ENCODE assay signal across 9 mouse cellular contexts in the genomic region with DNA sequence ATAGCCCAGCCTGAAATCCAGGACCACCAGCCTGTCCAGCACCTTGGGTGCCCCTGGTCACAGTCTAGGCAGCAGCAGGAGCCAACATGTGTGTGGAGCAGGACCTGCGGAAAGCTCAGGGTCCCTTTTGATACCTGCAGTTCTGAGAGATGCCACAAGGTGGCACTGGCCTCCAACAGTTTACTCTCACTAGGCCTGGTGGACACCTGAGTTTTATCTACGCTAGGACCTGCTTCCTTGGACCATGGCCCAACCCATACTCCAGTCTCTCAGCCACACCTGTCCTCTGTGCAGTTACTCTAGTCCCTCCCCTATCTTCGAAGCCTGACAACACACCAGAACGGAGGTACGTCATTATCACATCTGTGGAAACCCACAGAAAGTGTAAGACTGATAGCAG. TPM values are rescaled to one million over a fixed set of nuclear protein-coding genes. Genes with fewer than 3 reads are reported as not detected.
DNase-seq lines count a peak whose midpoint lies in the region; ATAC-seq lines count a peak whose summit lies in the region.
"Had no signal": no experiment of that assay in that cellular context is flagged by ENCODE, and none has a peak within 500 bp of the region (broad histone marks: within the 10 kb centered on the region; RNA-seq: fewer than 3 reads in every experiment).

No protein-coding gene starts in this region.

- no peak overlapping the region for H3K27ac ChIP-seq in forebrain, embryonic 13.5 days
- no peak overlapping the region for H3K27ac ChIP-seq in hindbrain, embryonic 15.5 days (replicated peaks)
- H3K27ac ChIP-seq: macrophage had no signal

- H3K9ac ChIP-seq in forebrain, embryonic 13.5 days = no peak overlapping the region
- H3K9ac ChIP-seq in hindbrain, embryonic 15.5 days = no peak overlapping the region

- DNase-seq in Muller cell, postnatal 12 days (ENCODE audit: inconsistent ontology term) = peak; percentile 42
- peak; percentile 60 to 75 for DNase-seq in layer of hippocampus, postnatal 36 days
- peak; percentile 56 to 76 for DNase-seq in lung, postnatal 4 days
- peak; percentile 76 for DNase-seq in right cerebral cortex, postnatal 14 days
- DNase-seq in urinary bladder, postnatal 25 days (ENCODE audit: low spot score) = peak; percentile 71

- peak; percentile 64; the same call in 1 of the 2 replicates for ATAC-seq in cerebellum, adult (ENCODE audit: insufficient number of reproducible peaks, low FRiP score, low TSS enrichment)
- peak; percentile 30; the same call in 1 of the 2 replicates for ATAC-seq in forebrain, embryonic 13.5 days
- peak; percentile 48; the same call in 1 of the 2 replicates for ATAC-seq in hindbrain, embryonic 15.5 days (ENCODE audit: low FRiP score, low read depth)

- no peaks in the 10 kb centered on the region for H3K27me3 ChIP-seq in forebrain, embryonic 13.5 days
- H3K27me3 ChIP-seq in hindbrain, embryonic 15.5 days = no peaks in the 10 kb centered on the region

- H3K4me2 ChIP-seq in forebrain, embryonic 13.5 days = no peak overlapping the region
- no peak overlapping the region for H3K4me2 ChIP-seq in hindbrain, embryonic 15.5 days

- no peaks in the 10 kb centered on the region for H3K36me3 ChIP-seq in forebrain, embryonic 13.5 days (ENCODE audit: poor library complexity, severe bottlenecking)
- H3K36me3 ChIP-seq in hindbrain, embryonic 15.5 days = no peaks in the 10 kb centered on the region

- no peaks in the 10 kb centered on the region for H3K9me3 ChIP-seq in forebrain, embryonic 13.5 days (replicated peaks)
- H3K9me3 ChIP-seq in hindbrain, embryonic 15.5 days = no peaks in the 10 kb centered on the region

- H3K4me1 ChIP-seq in forebrain, embryonic 13.5 days = no peaks in the 10 kb centered on the region
- no peaks in the 10 kb centered on the region for H3K4me1 ChIP-seq in hindbrain, embryonic 15.5 days (replicated peaks)

- WGBS in forebrain, embryonic 13.5 days = 44% methylated on average over 5 of the region's 5 CpGs
- 44% methylated on average over 5 of the region's 5 CpGs for WGBS in hindbrain, embryonic 15.5 days

- H3K4me3 ChIP-seq in forebrain, embryonic 13.5 days = no peak overlapping the region
- no peak overlapping the region for H3K4me3 ChIP-seq in hindbrain, embryonic 15.5 days

RNA-seq across cellular contexts. Expression of a gene that starts 10.8 kb away (rescaled TPM):
- polyA plus RNA-seq in forebrain, embryonic 13.5 days (2015; fragmentation: Nextera tagmentation; extraction: Ambion mirVana) = not detected in 2 replicates
- not detected in 2 replicates for polyA plus RNA-seq in hindbrain, embryonic 15.5 days (2015; fragmentation: Nextera tagmentation; extraction: Ambion mirVana)
- total RNA-seq in layer of hippocampus, postnatal 36 days (2021) = not detected
- polyA plus RNA-seq: macrophage had no signal

RNA-seq across cellular contexts. Expression of a gene that starts 13.3 kb away (rescaled TPM):
- polyA plus RNA-seq in forebrain, embryonic 13.5 days (2015; fragmentation: Nextera tagmentation; extraction: Ambion mirVana) = not detected in 2 replicates
- polyA plus RNA-seq in hindbrain, embryonic 15.5 days (2015; fragmentation: Nextera tagmentation; extraction: Ambion mirVana) = not detected in 2 replicates
- not detected for total RNA-seq in layer of hippocampus, postnatal 36 days (2021)
- polyA plus RNA-seq: macrophage had no signal

RNA-seq across cellular contexts. Expression of a gene that starts 20.6 kb away (rescaled TPM):
- not detected in 2 replicates for polyA plus RNA-seq in forebrain, embryonic 13.5 days (2015; fragmentation: Nextera tagmentation; extraction: Ambion mirVana)
- not detected in 2 replicates for polyA plus RNA-seq in hindbrain, embryonic 15.5 days (2015; fragmentation: Nextera tagmentation; extraction: Ambion mirVana)
- not detected for total RNA-seq in layer of hippocampus, postnatal 36 days (2021)
- polyA plus RNA-seq: macrophage had no signal

RNA-seq across cellular contexts. Expression of a gene that starts 27.2 kb away (rescaled TPM):
- polyA plus RNA-seq in forebrain, embryonic 13.5 days (2015; fragmentation: Nextera tagmentation; extraction: Ambion mirVana) = 3.2 and 4.5 TPM in 2 replicates
- 20.2 and 23.8 TPM in 2 replicates for polyA plus RNA-seq in hindbrain, embryonic 15.5 days (2015; fragmentation: Nextera tagmentation; extraction: Ambion mirVana)
- 10 to 100 TPM; 29.7 to 45.1 TPM for total RNA-seq in layer of hippocampus, postnatal 36 days (2021)
- polyA plus RNA-seq: macrophage had no signal

RNA-seq across cellular contexts. Expression of a gene that starts 54.2 kb away (rescaled TPM):
- not detected in 2 replicates for polyA plus RNA-seq in forebrain, embryonic 13.5 days (2015; fragmentation: Nextera tagmentation; extraction: Ambion mirVana)
- polyA plus RNA-seq in hindbrain, embryonic 15.5 days (2015; fragmentation: Nextera tagmentation; extraction: Ambion mirVana) = not detected in 2 replicates
- total RNA-seq in layer of hippocampus, postnatal 36 days (2021) = not detected
- polyA plus RNA-seq: macrophage had no signal
